Mouse (Mus musculus): ENCODE results near the gene Il21.

The Il21 gene

DNA sequence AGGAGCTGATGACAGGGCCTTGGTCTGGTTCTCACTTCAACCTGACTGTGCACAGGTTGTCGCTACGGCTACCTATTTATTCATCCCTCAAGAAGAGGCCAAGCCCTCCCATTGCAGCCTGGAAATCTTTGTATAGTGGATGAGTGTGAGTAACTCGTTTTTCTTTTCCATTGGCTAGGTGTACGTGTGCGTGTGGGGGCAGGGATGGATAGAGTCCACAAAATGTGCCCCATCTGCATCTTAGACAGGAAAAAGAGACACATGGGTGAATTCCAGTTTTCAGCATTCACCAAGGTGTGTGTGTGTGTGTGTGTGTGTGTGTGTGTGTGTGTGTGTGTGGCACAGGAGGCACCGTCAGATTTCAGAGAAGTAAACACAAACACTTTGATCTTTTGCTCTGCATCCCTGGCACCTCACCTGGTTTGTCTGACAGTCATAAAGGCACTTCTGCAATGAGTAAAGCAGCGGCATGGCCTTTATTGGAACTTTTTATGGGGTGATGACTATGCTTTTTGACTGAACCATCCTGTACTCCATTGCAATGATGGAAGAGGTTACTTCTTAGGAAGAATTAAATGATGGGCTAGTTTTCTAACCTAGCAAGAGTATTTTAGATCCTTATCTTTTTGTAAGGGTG, at the start of gene Il21:
Il21 (minus strand) TSS at position 51 of the 637 bp plus-strand sequence.
- DNase-seq (ENCODE audit: low read depth, low spot score), result no peak

DNA sequence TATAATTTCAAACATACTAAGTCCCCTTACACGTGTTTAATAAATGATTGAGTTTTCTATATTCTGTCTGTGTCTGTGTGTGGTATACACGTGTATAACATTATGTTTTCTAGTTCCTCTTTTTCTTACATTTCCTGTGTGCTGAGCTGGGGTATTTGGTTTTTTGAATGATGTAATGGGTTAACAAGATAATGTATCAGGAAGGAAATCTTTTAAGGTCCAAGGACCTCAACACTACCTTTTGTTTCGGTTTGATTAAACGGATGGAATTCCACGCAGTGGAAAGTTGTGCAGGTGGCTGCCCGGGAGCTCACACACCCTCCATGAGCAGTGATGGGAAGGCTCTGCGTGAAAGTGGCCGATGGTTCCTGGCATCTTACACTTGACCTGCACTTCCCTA, 48.4 kb upstream of the Il21 start:
- DNase-seq (ENCODE audit: low read depth, low spot score), result no peak

DNA sequence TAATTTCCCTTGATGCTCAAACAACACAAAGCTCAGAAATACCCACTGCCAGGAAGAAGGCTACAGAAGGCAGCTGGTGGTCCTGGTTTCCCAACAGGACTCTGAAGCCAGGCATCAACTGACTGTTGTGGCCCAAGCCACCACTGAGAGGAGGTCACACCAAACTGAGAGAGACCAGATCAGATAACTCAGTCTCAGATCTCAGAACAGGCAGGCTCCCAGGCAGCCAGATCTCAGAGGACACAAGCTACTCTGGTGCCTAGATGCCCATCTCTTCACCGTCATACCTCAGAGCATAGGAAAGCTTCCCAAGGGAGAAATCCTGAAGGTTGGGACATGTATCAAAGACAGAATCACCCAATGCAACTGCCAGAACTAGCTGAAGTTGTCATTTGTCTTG, 47.8 kb upstream of the Il21 start:
- no peak for DNase-seq (ENCODE audit: low read depth, low spot score)

DNA sequence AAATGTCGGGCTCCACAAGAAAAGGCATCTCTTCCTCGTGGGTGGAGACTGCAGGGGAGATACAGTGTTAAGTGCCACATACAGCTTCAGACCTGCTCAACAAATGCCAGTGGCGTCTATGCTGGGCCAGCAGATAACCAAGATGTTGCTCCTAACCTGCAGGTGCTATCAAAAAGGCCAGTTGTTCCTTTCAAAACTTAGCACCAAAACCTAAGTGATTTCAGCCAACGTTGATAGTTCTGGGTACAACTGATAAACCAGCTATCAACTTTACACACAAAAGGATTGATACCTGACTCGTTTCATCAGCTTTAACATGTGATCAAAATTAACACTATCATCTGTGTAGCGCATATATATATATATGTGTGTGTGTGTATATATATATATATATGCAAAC, 42.2 kb upstream of the Il21 start:
- DNase-seq (ENCODE audit: low read depth, low spot score), result no peak

DNA sequence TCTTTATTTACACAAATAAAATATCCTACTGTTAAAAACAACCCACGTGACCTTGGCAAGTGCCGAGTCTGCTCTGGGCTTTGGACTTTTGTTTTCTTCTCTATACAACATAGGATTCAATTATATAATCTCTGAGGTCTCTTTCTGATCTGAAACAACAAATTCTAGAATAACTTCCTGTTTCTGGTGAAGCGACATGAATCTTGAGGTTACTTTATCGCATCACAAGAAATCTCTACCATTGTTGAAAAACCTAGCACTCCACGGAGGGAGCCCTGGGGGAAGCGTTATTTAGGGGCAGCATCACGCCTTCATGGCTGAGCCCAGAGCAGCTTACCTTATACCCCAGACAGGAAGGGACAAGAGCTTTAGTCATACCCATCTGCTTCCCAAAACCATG, 40.7 kb upstream of the Il21 start:
- DNase-seq (ENCODE audit: low read depth, low spot score), result no peak

DNA sequence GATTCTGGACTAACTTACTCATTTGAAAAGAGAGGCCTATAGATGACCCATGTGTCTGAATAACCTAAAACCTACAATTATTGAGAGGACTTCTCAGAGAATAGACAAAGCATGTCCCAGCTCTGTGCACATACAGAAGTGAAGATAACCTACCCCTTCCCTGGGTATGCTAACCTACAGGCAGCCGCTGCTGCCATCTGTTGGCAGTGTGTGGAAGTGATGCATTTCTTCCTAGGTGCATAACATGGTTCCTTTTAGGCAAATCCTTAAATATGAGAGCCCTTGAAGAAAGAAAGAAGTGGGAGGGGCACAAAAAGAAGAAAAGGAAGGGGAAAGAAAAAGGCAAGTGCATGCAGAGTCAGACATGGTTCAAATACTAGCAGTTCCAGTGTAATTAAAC, 38.8 kb upstream of the Il21 start:
- DNase-seq (ENCODE audit: low read depth, low spot score), result no peak

DNA sequence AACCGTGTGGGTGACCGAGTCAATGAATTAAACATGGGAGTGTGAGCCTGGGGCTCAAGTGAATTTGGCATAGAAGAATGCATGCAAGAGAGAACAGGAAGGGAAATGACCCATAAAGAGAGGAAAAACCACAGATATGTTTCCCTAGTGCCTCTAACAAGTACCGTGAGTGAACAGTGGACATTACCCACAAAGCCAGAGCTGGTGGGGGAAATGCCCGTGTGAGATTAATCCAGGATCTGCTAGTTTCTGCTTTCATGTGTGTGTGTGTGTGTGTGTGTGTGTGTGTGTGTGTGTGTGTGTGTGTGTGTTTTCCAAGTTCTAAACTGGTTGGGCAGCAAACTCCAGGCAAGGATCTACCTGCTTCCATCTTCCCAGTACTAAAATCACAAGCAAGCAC, 37.5 kb upstream of the Il21 start:
- no peak for DNase-seq (ENCODE audit: low read depth, low spot score)

DNA sequence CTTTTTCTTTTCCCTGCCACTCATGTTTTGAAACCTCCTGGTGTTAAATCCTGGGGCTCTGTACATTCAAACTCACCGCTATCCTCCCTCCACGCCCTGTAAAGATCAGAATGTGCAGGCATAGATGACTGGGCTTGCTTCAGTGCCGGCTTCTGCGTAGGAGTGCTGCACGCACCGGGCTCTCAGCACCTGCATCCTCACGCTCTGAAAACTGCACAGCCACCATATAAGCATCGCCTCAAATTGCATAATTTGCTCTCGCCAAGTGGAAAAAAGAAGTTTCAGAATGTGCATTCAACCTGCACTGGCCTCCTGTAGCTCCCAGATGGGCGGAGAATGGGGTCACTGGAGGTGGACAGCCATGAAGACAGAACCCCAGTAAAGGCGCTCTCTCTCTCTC, 35.9 kb upstream of the Il21 start:
- DNase-seq (ENCODE audit: low read depth, low spot score), result no peak

DNA sequence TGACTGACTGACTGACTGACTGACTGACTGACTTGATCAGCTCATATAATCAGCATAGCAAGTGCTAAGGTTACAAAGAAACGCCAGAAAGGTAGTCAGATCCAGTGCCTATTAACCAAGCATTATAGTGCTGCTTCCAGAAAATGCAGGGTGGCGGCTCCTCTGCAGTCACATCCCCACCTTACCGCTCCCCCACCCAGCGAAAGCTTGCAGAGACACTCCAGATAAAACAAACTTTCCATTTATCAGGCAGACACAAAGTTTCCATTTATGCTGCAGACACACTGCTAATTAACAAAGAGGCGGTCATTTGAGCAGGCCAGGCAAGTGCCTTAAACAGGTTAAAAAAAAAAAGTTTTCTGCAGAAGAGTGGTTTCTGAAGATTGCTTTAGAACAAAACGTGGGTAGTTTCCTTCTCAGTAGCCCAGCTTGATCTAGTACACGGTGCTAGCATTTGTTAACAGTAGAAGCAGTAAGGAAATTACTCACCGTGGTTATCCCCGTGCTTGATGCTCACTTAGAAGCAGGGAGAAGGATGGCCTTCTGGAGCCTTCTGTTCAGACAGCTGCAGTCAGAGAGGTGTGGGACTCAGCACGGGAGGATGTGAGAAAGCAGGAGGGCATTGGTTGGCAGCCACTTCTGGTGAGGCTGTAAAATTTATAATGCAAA, 27.0 kb upstream of the Il21 start:
- DNase-seq (ENCODE audit: low read depth, low spot score), result peak; percentile 83

DNA sequence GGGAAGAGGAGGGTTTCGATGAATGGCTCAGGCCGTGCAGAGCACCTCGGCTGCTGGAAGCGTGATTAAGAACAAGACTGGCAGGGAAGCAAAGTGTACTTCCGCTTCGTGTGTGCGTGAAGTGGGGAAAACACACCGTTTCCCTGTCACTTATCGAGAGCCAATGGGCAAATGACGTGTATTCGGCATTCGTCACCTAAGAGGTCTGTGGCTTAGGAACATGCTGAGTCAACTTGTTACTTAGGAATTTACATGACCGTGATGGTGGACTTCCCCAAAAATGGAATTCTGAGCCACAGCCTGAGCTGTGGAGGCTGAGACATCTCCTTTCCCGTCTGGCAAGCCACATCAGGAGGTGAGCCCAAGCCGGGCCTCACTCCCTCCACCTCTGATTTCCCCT, 25.3 kb upstream of the Il21 start:
- DNase-seq (ENCODE audit: low read depth, low spot score), result no peak

DNA sequence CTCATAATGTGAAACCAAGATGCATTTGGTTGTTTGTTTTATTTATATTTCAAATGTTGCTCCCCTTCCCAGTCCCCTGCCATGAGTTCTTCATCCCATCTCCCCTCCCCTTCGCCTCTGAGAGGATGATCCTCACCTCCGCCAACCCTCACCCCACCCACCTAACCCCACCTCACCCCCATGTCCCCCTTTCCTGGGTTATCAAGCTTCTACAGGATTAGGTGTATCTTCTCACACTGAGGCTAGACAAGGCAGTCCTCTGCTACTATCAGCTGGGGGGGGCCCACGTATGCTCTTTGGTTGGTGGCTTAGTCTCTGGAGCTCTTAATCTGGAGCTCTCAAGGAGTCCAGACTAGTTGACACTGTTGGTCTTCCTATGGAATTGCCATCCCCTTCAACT, 18.5 kb upstream of the Il21 start:
- DNase-seq (ENCODE audit: low read depth, low spot score), result no peak

DNA sequence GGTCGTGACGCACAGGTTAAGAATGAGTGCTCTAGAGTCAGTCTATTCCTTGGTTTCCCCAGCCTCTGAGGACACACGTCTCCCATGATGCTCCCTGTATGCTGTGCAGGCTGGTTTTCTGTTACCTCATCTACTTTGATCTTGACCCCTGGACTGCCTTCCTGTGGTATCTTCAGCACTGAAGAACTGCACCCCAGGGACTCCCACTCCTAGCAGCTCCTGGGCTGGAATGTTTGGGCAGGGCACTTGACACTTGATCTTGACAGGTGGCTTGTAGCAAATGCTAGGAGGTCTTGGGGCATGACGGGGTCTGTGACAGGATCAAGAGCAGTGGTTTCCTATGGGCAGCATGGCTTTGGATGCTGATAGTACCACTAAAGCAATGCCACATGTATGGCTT, 2.6 kb upstream of the Il21 start:
- no peak for DNase-seq (ENCODE audit: low read depth, low spot score)

DNA sequence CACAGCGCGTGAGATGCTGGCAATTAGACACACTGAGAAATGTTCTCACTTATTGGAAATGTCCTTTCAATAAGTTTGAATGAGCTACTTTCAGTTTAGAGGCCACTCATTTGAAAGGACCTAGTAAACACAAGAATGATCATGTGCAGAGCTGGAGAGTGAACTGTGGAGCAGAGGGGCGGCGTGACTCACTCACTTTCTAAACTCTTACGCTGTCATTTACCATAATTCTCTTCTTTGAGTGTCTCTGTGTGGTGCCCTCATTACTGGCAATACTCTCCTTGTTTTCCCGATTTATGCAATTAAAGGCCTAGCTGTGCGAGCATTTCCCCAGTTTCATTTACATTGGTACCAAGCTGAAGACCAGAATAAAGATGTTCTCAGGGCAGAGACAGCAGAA, 1.3 kb downstream of the Il21 start:
- DNase-seq (ENCODE audit: low read depth, low spot score), result no peak

DNA sequence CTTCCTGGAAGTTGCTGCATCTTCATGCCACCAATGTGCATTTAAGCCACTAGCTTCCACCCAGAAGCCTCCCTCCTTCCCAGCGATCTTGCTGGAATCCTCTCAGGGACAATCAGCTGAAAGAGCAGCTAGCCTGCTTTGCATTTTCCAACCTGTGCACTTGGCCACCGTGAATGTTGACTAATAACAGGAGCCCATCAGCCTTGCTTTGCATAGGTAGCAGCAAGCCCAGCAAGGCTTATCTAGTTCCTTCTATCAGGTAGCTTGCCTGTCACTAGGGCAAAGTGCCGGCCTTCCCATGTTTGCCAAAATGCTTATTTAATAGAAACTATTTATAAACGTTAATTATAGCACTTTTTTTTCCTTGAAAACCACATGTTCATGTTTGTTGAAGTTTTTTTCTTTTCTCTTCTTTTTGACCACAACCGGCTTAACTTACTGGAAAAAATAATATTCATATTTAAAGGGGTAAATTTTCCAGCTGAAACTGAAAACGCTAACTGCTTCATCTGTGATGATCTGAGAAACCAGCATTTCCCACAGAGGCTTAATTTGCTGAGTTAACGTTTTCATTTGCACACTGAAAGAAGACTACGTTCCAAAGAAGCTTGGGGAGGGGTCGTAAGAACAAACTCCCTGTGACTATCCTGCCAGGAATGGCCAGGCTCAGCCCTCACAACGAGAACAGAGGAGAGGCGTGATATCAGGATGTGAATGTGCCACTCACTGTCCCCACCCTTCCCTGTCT, 3.2 kb downstream of the Il21 start:
- DNase-seq (ENCODE audit: low read depth, low spot score), result no peak

DNA sequence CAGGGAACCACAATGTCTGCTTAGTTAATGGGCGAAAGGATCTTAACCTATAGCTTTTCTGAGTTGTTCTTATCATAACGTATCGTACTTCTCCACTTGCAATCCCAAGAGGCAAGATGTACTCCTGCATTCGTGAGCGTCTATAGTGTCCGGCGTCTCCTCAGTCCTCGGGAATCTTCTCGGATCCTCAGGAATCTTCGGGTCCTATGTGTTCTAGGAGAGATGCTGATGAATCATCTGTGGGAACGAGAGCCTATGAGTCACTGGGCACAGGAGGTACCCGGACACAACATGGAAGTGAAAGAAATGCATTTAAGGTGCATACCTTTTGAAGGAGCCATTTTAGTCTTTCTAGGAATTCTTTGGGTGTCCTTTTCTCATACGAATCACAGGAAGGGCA, 7.3 kb downstream of the Il21 start:
- DNase-seq (ENCODE audit: low read depth, low spot score), result no peak

DNA sequence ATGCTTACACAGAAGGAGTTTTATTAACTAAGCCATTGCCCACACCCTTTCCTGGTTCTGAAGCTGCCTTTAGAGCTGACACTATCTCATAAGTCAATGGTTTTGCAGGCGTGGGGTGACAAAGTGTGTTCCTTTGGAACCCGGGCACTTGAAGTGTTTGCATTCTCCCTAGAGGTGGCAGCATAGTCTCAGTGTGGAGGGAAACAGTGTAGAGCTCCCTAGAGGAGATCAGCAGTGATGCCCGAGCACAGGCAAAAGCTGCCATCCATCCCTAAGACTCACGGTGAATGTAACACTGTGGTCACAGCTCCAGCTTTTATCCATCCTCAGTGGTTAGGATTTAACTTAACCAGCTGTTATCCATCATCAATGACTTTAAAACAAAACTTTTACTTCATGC, 13.4 kb downstream of the Il21 start:
- peak; percentile 50 for DNase-seq (ENCODE audit: low read depth, low spot score)

DNA sequence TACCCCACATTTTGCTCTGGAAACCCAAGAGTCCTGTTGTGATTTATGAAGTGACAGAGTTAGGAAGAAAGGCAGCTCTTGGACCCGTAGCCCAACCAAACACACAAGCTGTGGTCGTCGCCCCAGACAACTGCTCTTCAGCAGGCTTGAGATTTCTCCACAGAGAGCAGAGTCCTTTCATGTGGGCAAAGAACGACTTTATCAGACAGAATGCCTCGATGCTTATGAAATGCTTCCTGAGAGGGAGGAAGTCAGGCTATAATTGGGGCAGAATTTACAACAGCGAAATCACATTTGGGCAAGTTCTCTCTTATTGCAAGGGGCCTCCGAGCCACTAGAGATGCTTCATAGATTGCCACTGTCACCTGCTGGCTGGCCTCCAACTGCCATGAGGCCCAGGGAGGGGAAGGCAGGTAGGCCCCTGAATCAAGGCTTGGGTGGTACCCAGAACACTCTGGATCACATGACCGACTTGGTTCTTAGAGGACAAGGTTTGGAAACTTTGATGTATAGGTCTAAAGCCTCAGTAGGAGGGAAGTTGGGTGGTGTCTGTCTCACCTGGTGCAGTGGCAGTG, 27.1 kb downstream of the Il21 start:
- DNase-seq (ENCODE audit: low read depth, low spot score), result no peak

DNA sequence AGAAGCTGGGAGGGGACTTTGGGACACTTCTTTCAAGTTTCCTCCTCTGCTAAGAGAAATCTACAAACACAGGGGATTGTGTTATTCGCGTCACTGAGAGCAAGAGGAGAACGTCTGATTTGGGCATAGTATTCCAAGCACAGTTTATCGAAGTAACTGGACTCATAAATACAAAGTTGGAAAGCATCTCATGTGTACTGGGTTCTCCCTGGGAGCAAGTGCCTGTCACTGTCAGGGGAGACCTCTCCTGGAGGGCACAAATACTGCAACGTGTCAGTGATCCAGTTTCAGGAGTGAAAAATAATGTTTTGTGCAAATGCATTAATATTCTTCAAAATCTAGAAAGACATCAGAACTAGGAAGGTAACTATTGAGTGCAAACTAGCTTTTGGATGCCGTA, 27.9 kb downstream of the Il21 start:
- no peak for DNase-seq (ENCODE audit: low read depth, low spot score)

DNA sequence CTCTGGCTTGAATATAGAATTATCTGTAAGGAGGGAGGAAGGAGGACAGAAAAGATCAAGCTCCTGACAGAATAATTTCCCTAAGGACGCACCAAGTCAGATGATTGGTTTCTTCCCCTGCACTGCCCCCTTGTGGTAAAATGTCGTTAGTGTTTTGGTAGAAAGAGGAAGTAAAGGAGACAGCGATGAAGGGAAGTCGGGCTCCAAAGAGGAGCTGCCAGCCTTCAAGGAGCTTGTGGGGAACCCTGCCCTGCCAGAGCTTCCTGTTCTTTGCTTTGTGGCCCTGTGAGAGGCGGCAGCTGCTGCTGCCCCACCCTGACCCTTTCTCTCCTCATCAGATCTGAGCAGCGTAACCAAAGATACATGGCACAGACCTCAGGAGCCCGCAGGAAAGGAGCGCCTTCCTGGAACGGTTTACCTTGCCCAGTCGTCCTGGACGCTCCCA, 28.4 kb downstream of the Il21 start:
- DNase-seq (ENCODE audit: low read depth, low spot score), result peak; percentile 74

DNA sequence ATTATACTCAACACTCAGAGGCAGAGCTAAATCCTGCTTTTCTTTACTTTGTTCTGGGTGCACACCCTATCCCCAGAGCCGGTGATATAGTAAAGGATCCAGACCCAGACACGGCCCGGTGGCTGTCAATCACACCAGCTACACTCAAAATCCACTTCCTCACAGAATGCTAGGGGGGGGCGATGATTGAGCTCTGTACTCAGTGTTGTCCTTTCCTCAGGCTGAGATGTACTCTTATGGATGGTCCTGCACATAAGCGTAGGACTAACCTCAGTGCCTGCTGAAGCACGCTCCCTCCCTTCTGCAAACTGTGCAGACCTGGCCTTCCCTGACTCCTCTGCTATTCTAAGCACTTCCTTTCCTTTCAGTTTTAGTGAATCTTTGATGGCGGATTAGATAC, 29.6 kb downstream of the Il21 start:
- DNase-seq (ENCODE audit: low read depth, low spot score), result no peak

DNA sequence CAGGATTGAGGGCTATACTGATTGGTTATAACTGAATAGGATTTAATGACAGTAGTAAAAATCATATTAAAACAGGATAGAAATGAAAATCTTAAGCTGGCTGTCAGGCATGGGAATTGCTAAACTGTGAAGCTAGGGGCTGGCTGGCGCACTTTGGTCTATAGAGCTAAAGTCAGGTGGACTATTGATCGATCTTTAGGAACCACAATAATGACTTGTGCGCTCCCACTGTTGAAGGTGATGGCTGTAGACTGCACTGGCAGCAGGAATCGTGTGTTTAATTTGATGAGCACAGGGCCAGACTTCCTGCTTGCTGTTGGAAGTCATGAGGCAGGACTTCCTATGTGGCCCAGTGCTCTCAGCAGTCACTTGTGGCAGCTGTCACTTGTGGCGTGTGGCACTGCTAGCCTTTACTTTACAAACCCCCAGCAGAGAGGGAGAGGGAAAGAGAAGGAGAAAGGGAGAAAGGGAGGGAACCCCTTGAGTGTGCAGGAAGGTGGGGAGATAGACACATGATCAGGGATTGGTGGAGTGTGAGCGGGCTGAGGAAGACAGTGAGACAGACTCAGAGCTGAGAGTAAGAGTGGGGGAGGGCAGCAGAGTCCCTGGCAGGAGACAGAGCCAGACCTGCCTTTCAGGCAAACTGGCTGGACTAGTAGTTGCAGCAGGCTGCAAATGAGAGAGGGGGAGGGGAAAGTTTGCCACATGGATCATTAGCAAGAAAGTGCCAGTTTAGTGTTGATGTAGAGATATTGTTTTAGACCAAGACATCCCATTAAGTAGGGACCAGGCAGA, 31.1 kb downstream of the Il21 start:
- DNase-seq (ENCODE audit: low read depth, low spot score), result no peak

DNA sequence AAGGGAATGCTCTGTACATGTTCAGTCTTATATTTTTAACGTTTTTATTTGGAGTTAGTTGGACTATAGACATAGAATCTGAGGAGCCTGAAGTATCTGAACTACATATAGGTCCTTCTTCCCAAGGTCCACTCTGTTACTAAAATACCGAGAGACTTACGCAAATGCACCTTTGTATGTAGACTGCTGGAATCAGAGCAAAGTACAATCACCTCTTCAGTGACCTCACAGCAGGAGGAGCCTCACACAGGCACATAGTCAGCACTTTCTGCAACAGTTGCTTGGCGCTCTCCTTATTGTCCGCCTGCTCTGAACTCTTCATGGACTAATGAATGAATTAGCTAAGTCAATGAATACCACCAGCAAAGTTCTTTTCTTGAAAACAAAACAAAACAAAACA, 34.1 kb downstream of the Il21 start:
- no peak for DNase-seq (ENCODE audit: low read depth, low spot score)

Data from telencephalon, adult 2 months (tissue).